Mouse (Mus musculus): ENCODE results near the gene Drosha. TPM values are rescaled to one million over a fixed set of nuclear protein-coding genes. Genes with fewer than 3 reads are reported as not detected.
"Not testable (repeated sequence)": the region's sequence is repeated elsewhere in the genome, so short reads cannot be mapped to it uniquely, and the experiment has no call there.

Drosha gene
- total RNA-seq, 2 experiments from 2014 or later, result 91.1 to 93.5 TPM

DNA sequence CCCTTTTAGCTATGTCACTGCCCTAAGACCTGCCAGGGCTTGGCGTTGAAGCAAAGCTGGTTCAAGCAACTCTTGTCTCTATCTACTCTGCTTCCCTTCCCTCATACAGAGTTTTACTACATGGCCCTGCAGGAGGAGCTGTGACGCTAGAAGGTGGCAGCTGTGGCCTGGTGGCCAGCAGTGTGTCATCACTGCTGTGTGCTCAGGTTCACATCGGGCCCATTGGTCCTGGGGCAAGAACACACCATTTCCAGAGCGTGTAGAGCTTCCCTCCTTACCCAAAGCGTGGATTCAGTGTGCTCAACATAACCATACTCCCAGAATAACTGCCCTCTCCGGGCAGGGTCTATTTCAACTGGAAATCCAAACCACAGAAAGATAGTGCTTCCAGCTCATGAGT is 97.3 kb downstream of the Drosha start:
- DNase-seq (ENCODE audit: low spot score in 2 of 2), result no peak

DNA sequence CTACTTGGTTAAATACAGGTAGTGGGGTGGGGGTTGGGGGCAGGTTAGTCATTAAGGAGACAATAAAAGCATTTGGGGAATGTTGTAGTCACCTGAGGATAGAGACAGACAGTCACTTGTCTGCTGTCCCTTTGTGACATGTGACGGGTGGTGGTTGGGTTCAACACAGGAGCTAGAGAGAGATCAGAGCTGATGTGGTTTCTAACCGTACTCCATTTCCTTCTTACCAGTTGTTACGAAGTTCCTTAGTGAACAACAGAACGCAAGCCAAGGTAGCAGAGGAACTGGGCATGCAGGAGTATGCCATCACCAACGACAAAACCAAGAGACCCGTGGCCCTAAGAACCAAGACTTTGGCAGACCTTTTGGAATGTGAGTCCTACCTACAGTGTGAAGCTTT is 99.2 kb downstream of the Drosha start:
- no peak for DNase-seq (ENCODE audit: low spot score in 2 of 2)

DNA sequence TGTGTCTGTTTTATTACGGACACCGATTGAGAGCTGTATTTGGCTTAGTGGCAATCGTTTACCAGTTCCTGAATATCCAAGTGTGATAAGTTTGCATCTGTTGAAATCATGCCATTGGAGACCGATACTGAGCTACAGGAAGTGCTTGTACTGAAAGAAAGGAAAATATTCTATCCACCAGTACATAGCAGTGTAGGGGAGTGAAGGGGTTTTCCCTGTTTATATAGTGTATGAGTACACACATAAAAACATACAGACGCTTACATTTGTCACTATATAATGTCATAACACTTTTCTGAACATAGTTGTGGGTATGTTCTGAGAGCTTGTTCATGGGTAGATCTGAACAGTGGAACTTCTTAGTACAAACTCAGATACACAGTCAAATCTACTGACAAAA is 106.9 kb downstream of the Drosha start:
- no peak for DNase-seq (ENCODE audit: low spot score in 2 of 2)

DNA sequence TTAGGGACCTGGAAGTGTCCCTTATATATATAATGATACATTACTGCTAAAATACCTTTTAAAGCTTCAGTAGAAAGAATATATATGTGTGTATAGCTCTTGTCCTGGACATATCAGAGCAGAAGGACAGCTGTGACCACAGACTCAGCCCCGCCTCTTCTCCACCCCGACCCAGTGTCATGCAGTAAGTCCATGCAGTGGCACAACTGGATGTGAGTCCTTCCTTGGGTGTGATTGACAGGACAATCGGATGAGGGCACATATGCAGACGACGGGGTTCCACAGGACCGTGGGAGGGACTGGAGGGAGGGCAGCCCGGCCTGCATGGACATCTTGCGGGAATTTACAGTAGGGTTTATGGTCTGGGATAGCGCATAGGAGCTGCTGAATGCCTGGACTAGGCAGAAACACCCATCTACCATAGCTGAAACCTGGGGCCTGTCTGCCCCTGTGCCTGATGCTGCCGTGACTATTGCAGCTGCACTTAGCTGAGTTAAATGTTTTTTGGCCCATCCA is 111.7 kb downstream of the Drosha start:
- no peak for DNase-seq (ENCODE audit: low spot score in 2 of 2)

DNA sequence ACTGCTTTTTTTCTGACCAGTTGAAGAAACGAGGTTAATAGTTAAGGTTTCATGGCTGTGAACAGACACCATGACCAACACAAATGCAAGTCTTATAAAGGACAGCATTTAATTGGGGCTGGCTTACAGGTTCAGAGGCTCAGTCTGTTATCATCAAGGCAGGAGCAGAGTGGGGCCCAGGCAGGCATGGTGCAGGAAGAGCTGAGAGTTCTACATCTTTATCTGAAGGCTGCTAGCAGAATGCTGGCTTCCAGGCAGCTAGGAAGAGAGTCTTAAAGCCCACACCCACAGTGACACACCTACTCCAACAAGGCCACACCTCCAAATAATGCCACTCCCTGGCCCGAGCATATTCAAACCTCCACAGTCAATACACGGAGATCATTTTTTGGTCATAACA is 112.7 kb downstream of the Drosha start:
- DNase-seq (ENCODE audit: low spot score in 2 of 2), result not testable (repeated sequence)

DNA sequence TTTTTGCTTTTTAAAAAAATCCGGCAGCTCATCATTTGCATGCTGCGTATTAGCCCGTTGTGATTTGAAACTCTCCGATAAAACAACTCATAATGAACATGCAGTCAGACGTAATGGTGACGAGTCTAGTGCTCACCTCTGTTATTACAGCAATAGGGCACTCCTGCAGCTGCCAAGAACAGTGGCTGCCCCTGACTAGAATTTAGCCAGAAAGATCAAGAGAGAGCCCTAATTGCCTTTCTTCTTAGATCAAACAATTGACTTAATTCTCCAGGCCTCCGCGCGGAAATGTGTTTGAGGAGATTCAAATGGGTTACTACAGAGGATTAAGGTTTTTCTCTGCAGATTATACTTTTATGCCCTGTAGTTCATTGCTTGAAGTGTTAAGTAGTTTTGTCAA is 116.5 kb downstream of the Drosha start:
- no peak for DNase-seq (ENCODE audit: low spot score in 2 of 2)

DNA sequence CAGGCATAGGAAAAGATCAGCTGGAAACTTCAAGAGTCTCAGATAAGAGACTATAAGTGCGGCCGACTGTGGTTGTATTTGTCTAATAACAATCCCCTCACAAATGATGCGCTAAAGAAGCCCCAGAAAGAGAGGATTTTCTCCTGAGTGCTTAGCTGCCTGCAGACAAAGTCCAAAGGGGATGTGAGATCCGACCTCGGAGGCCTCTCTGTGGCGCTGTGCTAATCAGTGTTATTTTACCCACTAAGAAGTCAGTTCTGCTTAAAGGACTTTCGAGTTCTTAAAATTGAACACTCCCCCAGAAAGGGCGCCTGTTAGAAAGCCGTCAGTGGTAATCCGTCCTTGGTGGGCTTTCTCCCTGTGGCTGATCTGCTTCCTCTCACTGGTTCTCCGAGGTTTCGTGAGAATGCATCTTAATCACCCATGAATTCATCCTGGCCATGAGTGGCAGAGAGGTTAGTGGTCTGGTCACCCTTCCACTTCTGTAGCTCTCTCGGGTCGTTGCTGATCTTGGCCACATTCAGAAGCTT is 117.1 kb downstream of the Drosha start:
- no peak for DNase-seq (ENCODE audit: low spot score in 2 of 2)

DNA sequence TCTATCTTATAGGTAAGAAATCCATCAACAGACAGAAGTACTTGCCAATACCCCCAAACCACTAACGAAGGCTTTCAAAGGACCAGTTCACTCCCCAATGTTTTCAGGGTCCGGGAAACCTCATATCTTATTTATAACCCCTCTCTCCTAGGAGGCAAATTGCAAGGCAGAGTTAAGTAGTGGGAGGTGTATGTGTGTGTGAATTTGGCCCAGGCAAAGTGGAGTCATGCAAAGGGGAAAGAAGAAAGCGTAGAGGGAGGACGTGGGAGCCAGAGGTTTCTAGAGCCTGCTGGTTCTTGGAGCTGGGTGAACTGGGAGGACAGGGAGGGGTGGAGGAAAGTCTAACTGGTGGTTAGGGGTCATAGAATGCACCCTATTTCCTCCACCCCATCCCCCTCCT is 117.8 kb downstream of the Drosha start:
- DNase-seq (ENCODE audit: low spot score in 2 of 2), result no peak

DNA sequence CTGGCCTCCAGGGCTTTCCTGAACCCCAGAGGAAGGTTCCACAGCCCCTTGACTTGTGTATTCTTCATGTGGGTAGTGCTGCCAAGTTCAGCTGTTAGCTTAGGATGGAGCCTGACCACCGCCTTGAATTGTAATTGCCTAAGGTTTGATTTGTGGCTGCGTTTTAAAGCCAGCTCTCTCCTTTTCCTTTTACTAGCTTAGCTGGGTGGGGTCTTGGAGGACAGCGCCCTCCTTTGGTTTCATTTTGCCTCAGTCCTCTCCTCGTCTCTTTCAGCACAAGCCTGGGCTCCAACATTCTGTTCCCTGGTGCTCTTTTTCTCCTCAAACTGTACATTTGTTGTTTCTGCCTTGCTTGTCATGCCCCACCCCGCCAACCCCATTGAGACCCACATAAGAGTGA is 133.4 kb downstream of the Drosha start:
- DNase-seq (ENCODE audit: low spot score in 2 of 2), result no peak

DNA sequence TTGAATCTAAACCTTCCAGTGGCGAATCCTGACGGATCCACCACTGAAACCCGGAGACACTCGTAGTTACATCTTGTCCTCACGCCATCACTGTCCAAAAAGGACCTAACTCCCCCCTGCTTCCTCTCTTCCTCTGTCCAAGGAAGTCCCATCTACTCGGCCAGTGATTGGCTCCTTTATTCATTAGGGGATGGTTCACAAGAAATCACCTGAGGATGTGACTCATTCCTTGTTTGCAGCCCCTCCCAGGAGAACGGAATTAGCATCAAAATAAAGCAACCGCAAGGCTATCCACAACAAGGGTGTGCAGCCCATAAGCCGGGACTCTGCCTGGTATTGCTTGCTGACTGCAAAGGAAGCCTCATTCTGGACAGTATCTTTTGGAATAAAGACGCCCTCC is 137.6 kb downstream of the Drosha start:
- DNase-seq (ENCODE audit: low spot score in 2 of 2), result no peak

DNA sequence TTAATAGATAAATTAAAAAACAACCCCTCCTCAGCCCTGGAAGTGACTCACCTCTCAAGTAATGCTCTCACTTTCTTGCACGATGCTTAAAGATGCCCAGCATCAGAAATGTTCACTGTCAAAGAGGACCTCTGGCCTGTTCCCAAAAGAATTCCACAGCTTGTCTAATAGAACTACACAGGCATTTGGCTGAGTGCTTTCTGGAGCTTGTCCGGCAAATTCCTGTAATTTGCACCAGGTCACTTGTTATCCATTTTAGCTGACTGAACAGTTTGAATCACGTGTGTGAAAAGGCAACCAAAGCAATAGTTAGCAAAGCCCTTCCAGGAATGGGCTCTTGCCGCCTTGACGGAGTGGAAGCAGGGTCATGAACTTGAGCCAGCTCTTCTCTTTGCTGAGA is 140.6 kb downstream of the Drosha start:
- no peak for DNase-seq (ENCODE audit: low spot score in 2 of 2)

DNA sequence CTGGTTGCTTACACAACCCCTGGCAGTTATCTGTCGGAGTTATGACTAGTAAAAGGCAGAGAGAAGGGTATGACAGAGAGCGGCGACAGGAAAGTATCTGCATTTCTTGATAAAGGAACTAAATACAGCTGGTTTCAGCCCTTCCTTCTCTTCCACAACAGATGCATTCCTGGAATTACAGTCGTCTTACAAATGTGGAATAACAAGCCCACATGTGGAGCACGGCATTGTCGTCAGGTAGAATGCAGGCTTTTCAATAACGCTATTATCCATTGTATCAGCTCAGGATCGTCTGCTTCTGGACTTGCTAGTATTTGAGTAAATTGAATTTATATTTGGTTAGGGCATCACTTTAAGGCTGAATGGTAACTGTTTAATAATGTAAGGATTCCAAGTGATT is 144.2 kb downstream of the Drosha start:
- DNase-seq (ENCODE audit: low spot score in 2 of 2), result no peak

DNA sequence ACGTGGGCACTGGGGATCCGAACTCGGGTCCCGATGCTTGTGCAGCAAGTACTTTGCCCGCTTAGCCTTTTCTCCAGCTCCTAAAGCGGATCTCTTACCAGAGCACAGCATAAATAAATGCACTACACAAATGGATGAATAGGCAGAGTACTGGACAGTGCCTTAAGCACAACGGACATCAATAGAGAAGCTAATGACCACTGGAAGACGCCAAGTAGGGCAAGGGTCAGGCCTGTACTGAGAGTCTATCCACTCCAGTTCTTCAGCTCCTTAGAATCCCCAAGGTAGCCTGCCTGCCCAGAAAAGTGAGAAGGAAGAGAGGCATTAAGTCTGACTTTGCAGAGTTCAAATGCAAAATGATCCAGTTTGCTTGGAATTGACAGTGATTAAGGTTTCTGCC is 147.8 kb downstream of the Drosha start:
- peak in 1 of 2 experiments; percentile 6 for DNase-seq (ENCODE audit: low spot score in 2 of 2)

Small RNAs within 50 kb of the gene (microRNA-seq; reads per million reads assigned to microRNA genes)
- 0 reads per million in 2 experiments for gene Gm47288

Other genes starting within 250 kb of the Drosha start
- 10 to 100 TPM; 39.4 to 46.7 TPM for gene Pdzd2, start 84.9 kb upstream of the Drosha start, total RNA-seq (2021)
- 10 to 100 TPM; 22.1 to 25.1 TPM for gene 6030458C11Rik, start 166 bp upstream of the Drosha start, total RNA-seq (2021)

Measured in layer of hippocampus, postnatal 10 days (tissue).